Mouse (Mus musculus) hindbrain, postnatal 0 days (tissue): ENCODE measurements around the gene Gm13279. TPM values are rescaled to one million over a fixed set of nuclear protein-coding genes. Genes with fewer than 3 reads are reported as not detected.

Source experiments
- ATAC-seq: fragments of 200-750 bp; cut with Nextera tagmentation; 2 replicates; pipeline ENCODE4 v1.8.0; 2017; ENCODE audit warnings: mild to moderate bottlenecking, moderate TSS enrichment, moderate library complexity
- DNase-seq: peaks from one replicate; pipeline ENCODE4 v3.0.0-alpha.2; 2015; ENCODE audit warnings: low spot score
- H3K27ac ChIP-seq: fragments of 300-500 bp; sonication (generic); 2 replicates; pipeline ENCODE4 v1.5.1; 2014; ENCODE audit warnings: mild to moderate bottlenecking
- H3K27me3 ChIP-seq: fragments of 300-500 bp; sonication (generic); 2 replicates; pipeline ENCODE4 v1.6.1; 2014; ENCODE audit warnings: low read length, mixed read lengths; ENCODE audit not compliant: insufficient read depth
- H3K36me3 ChIP-seq: fragments of 300-500 bp; sonication (generic); 2 replicates; pipeline ENCODE4 v1.6.1; 2014; ENCODE audit warnings: low read length, mixed read lengths; ENCODE audit not compliant: insufficient read depth
- H3K4me1 ChIP-seq: fragments of 300-500 bp; sonication (generic); 2 replicates; pipeline ENCODE4 v1.6.1; 2014; ENCODE audit warnings: antibody characterized with exemption, low read length, mixed read lengths; ENCODE audit not compliant: insufficient read depth
- H3K4me2 ChIP-seq: fragments of 300-500 bp; sonication (generic); 2 replicates; pipeline ENCODE4 v1.6.1; 2014; ENCODE audit warnings: low read depth, mild to moderate bottlenecking, low read length, moderate library complexity, mixed read lengths
- H3K4me3 ChIP-seq: fragments of 300-500 bp; sonication (generic); 2 replicates; pipeline ENCODE4 v1.5.1; 2014; ENCODE audit warnings: low read length
- H3K9ac ChIP-seq: fragments of 300-500 bp; sonication (generic); replicated peaks from 2 replicates; pipeline ENCODE4 v1.6.1; 2014; ENCODE audit warnings: mild to moderate bottlenecking, low read length, moderate library complexity, mixed read lengths
- H3K9me3 ChIP-seq: fragments of 300-500 bp; sonication (generic); 2 replicates; pipeline ENCODE4 v1.6.1; 2016; ENCODE audit warnings: low read length, mixed read lengths
- CTCF ChIP-seq: IDR thresholded peaks from 2 replicates; pipeline ENCODE4 v1.5.1; 2016; ENCODE audit warnings: antibody characterized with exemption, control low read depth, low read depth
- WGBS: fragments of 180-500 bp; shearing (Covaris S2); extraction: QIAGEN DNeasy Blood & Tissue Kit; methylation state at CpG from one replicate; pipeline ENCODE4 v1.1.7; 2014; 5-methylcytosine and 5-hydroxymethylcytosine counted together
- polyA plus RNA-seq: library from polyadenylated mRNA; unstranded; fragments of >200 nt; fragmentation: Nextera tagmentation; extraction: Ambion mirVana; gene quantifications from 2 replicates; pipeline ENCODE4 v1.2.1, GENCODE M21; 2015
- total RNA-seq: library from RNA; depleted of rRNA; stranded (reverse); fragments of >200 nt; gene quantifications from 2 replicates; pipeline ENCODE4 v1.2.3, GENCODE M21; 2014; rRNA removed

Gm13279 gene
- total and polyA plus RNA-seq, 2 experiments from 2014 or later, result not detected

GRCm38 (mm10) chr4:88840058-88840457 is 42.9 kb downstream of the Gm13279 start:
- Histone ChIP-seq H3K9me3 (no peaks in the 10 kb centered on the region), H3K4me3 (no peak overlapping the region), H3K27me3 (no peaks in the 10 kb centered on the region), H3K27ac (no peak overlapping the region), H3K9ac (no peak overlapping the region), H3K36me3 (no peaks in the 10 kb centered on the region), H3K4me2 (no peak overlapping the region), H3K4me1 (no peaks in the 10 kb centered on the region)
- WGBS, result 68% methylated on average over 3 of the region's 3 CpGs
- DNase-seq (no peak), ATAC-seq (no peak)
- no peak for TF ChIP-seq CTCF

- Histone ChIP-seq H3K36me3 (no peaks in the 10 kb centered on the region), H3K9me3 (no peaks in the 10 kb centered on the region), H3K4me2 (no peak within 1 kb of the TSS), H3K4me1 (no peaks in the 10 kb centered on the region), H3K27me3 (no peaks in the 10 kb centered on the region), H3K4me3 (no peak within 1 kb of the TSS), H3K9ac (no peak within 1 kb of the TSS), H3K27ac (no peak within 1 kb of the TSS)
- DNase-seq (no peak), ATAC-seq (no peak)
- no peak for TF ChIP-seq CTCF
- 47% methylated on average over 2 of the region's 2 CpGs for WGBS
Measured at GRCm38 (mm10) chr4:88841438-88841911, 44.3 kb downstream of the Gm13279 start, which contains the start of gene Ifna4. Ifna4 (plus strand) TSS chr4:88841861.

- 65% methylated on average over 2 of the region's 2 CpGs for WGBS
- Histone ChIP-seq H3K9ac (no peak overlapping the region), H3K9me3 (no peaks in the 10 kb centered on the region), H3K4me3 (no peak overlapping the region), H3K27ac (no peak overlapping the region), H3K4me1 (no peaks in the 10 kb centered on the region), H3K4me2 (no peak overlapping the region), H3K27me3 (no peaks in the 10 kb centered on the region), H3K36me3 (no peaks in the 10 kb centered on the region)
- no peak for DNase-seq
- TF ChIP-seq CTCF, result peak; percentile 30; the same call in 1 of the 2 replicates
- no peak for ATAC-seq
Measured at GRCm38 (mm10) chr4:88845334-88845733, 48.1 kb downstream of the Gm13279 start.

Other genes starting within 250 kb of the Gm13279 start
Only the 30 nearest of the 31 such genes appear.
- not detected in 2 replicates for gene Ifna14, start 225.6 kb upstream of the Gm13279 start, total RNA-seq
- not detected in 2 replicates for gene Ifna14, start 225.6 kb upstream of the Gm13279 start, polyA plus RNA-seq
- not detected in 2 replicates for gene Ifna9, start 205.0 kb upstream of the Gm13279 start, total RNA-seq
- gene Ifna9, start 205.0 kb upstream of the Gm13279 start, polyA plus RNA-seq, result not detected in 2 replicates
- gene Ifna12, start 194.0 kb upstream of the Gm13279 start, total RNA-seq, result not detected in 2 replicates
- not detected in 2 replicates for gene Ifna12, start 194.0 kb upstream of the Gm13279 start, polyA plus RNA-seq
- not detected in 2 replicates for gene C87499, start 163.0 kb upstream of the Gm13279 start, total RNA-seq
- not detected in 2 replicates for gene C87499, start 163.0 kb upstream of the Gm13279 start, polyA plus RNA-seq
- gene Ifna13, start 152.9 kb upstream of the Gm13279 start, total RNA-seq, result not detected in 2 replicates
- gene Ifna13, start 152.9 kb upstream of the Gm13279 start, polyA plus RNA-seq, result not detected in 2 replicates
- not detected in 2 replicates for gene Ifna16, start 120.5 kb upstream of the Gm13279 start, total RNA-seq
- not detected in 2 replicates for gene Ifna16, start 120.5 kb upstream of the Gm13279 start, polyA plus RNA-seq
- not detected in 2 replicates for gene Ifna2, start 113.5 kb upstream of the Gm13279 start, total RNA-seq
- not detected in 2 replicates for gene Ifna2, start 113.5 kb upstream of the Gm13279 start, polyA plus RNA-seq
- gene Ifnab, start 106.0 kb upstream of the Gm13279 start, total RNA-seq, result not detected in 2 replicates
- gene Ifnab, start 106.0 kb upstream of the Gm13279 start, polyA plus RNA-seq, result not detected in 2 replicates
- gene Gm26566, start 75.6 kb upstream of the Gm13279 start, total RNA-seq, result 0.18 and 2.2 TPM in 2 replicates
- gene Gm26566, start 75.6 kb upstream of the Gm13279 start, polyA plus RNA-seq, result 1.4 and 1.5 TPM in 2 replicates
- 140 TPM in 2 replicates for gene Klhl9, start 74.9 kb upstream of the Gm13279 start, total RNA-seq
- 73.1 and 78.8 TPM in 2 replicates for gene Klhl9, start 74.9 kb upstream of the Gm13279 start, polyA plus RNA-seq
- not detected in 2 replicates for gene Gm13271, start 42.5 kb upstream of the Gm13279 start, total RNA-seq
- not detected in 2 replicates for gene Gm13271, start 42.5 kb upstream of the Gm13279 start, polyA plus RNA-seq
- not detected in 2 replicates for gene Gm13283, start 37.3 kb upstream of the Gm13279 start, total RNA-seq
- gene Gm13283, start 37.3 kb upstream of the Gm13279 start, polyA plus RNA-seq, result not detected in 2 replicates
- gene Gm13290, start 23.6 kb upstream of the Gm13279 start, total RNA-seq, result not detected in 2 replicates
- not detected in 2 replicates for gene Gm13290, start 23.6 kb upstream of the Gm13279 start, polyA plus RNA-seq
- not detected in 2 replicates for gene Gm13289, start 20.5 kb upstream of the Gm13279 start, total RNA-seq
- not detected in 2 replicates for gene Gm13289, start 20.5 kb upstream of the Gm13279 start, polyA plus RNA-seq
- not detected in 2 replicates for gene Gm13272, start 17.5 kb upstream of the Gm13279 start, total RNA-seq
- not detected in 2 replicates for gene Gm13272, start 17.5 kb upstream of the Gm13279 start, polyA plus RNA-seq
- not detected in 2 replicates for gene Ifnz, start 15.3 kb upstream of the Gm13279 start, total RNA-seq
- gene Ifnz, start 15.3 kb upstream of the Gm13279 start, polyA plus RNA-seq, result not detected in 2 replicates
- gene Gm13276, start 11.7 kb upstream of the Gm13279 start, total RNA-seq, result not detected in 2 replicates
- not detected in 2 replicates for gene Gm13276, start 11.7 kb upstream of the Gm13279 start, polyA plus RNA-seq
- not detected in 2 replicates for gene Gm13277, start 8.8 kb upstream of the Gm13279 start, total RNA-seq
- not detected in 2 replicates for gene Gm13277, start 8.8 kb upstream of the Gm13279 start, polyA plus RNA-seq
- not detected in 2 replicates for gene Gm13278, start 5.8 kb upstream of the Gm13279 start, total RNA-seq
- gene Gm13278, start 5.8 kb upstream of the Gm13279 start, polyA plus RNA-seq, result not detected in 2 replicates
- not detected in 2 replicates for gene Gm13275, start 2.9 kb upstream of the Gm13279 start, total RNA-seq
- not detected in 2 replicates for gene Gm13275, start 2.9 kb upstream of the Gm13279 start, polyA plus RNA-seq
- gene Gm13285, start 2.3 kb downstream of the Gm13279 start, total RNA-seq, result not detected in 2 replicates
- gene Gm13285, start 2.3 kb downstream of the Gm13279 start, polyA plus RNA-seq, result 0.14 TPM in 1 of 2 replicates, not detected in the other
- not detected in 2 replicates for gene Gm13287, start 5.9 kb downstream of the Gm13279 start, total RNA-seq
- gene Gm13287, start 5.9 kb downstream of the Gm13279 start, polyA plus RNA-seq, result not detected in 2 replicates
- gene Gm13288, start 8.1 kb downstream of the Gm13279 start, total RNA-seq, result not detected in 2 replicates
- not detected in 2 replicates for gene Gm13288, start 8.1 kb downstream of the Gm13279 start, polyA plus RNA-seq
- not detected in 2 replicates for gene Ifna7, start 18.8 kb downstream of the Gm13279 start, total RNA-seq
- gene Ifna7, start 18.8 kb downstream of the Gm13279 start, polyA plus RNA-seq, result not detected in 2 replicates
- not detected in 2 replicates for gene Ifna11, start 22.6 kb downstream of the Gm13279 start, total RNA-seq
- not detected in 2 replicates for gene Ifna11, start 22.6 kb downstream of the Gm13279 start, polyA plus RNA-seq
- not detected in 2 replicates for gene Ifna6, start 30.0 kb downstream of the Gm13279 start, total RNA-seq
- gene Ifna6, start 30.0 kb downstream of the Gm13279 start, polyA plus RNA-seq, result not detected in 2 replicates
- not detected in 2 replicates for gene Ifna5, start 38.1 kb downstream of the Gm13279 start, total RNA-seq
- not detected in 2 replicates for gene Ifna5, start 38.1 kb downstream of the Gm13279 start, polyA plus RNA-seq
- not detected in 2 replicates for gene Ifna4, start 44.5 kb downstream of the Gm13279 start, total RNA-seq
- gene Ifna4, start 44.5 kb downstream of the Gm13279 start, polyA plus RNA-seq, result not detected in 2 replicates
- gene Ifna1, start 52.7 kb downstream of the Gm13279 start, total RNA-seq, result not detected in 2 replicates
- gene Ifna1, start 52.7 kb downstream of the Gm13279 start, polyA plus RNA-seq, result not detected in 2 replicates
- not detected in 2 replicates for gene Ifne, start 82.8 kb downstream of the Gm13279 start, total RNA-seq
- gene Ifne, start 82.8 kb downstream of the Gm13279 start, polyA plus RNA-seq, result not detected in 2 replicates